Mouse (Mus musculus) E14TG2a.4 (cell line): Measurements from ENCODE around the gene Sec1.

ENCODE experiments used
- CTCF ChIP-seq: conservative IDR thresholded peaks from 2 replicates; pipeline ENCODE4 v1.5.1; 2014; ENCODE audit warnings: low read length
- NANOG ChIP-seq: IDR thresholded peaks from 2 replicates; pipeline ENCODE4 v1.6.1; 2014; ENCODE audit warnings: borderline replicate concordance, low read length, mixed read lengths
- POU5F1 ChIP-seq: IDR thresholded peaks from 2 replicates; pipeline ENCODE4 v1.6.1; 2014; ENCODE audit warnings: low read length, borderline replicate concordance

- TF ChIP-seq CTCF (no peak), NANOG (no peak), POU5F1 (no peak)
Observed at GRCm38 (mm10) chr7:45697894-45698293, 3.7 kb upstream of the Sec1 start.
